Mouse (Mus musculus) gastrocnemius, postnatal 25 days (tissue): ENCODE data around the gene Cfap44. TPM values are rescaled to one million over a fixed set of nuclear protein-coding genes. Genes with fewer than 3 reads are reported as not detected.
"Not testable (repeated sequence)": the region's sequence is repeated elsewhere in the genome, so short reads cannot be mapped to it uniquely, and the experiment has no call there.

ENCODE experiments used
- DNase-seq: peaks from one replicate; pipeline ENCODE4 v3.0.0; 2022
- total RNA-seq, 2 experiments: library from RNA; stranded (reverse); gene quantifications; 1 replicate in 1 of 2; 2 replicates in 1 of 2; pipeline ENCODE4 v1.2.3; 2021

Gene Cfap44
- total RNA-seq, 2 experiments from 2014 or later, result not detected

DNA sequence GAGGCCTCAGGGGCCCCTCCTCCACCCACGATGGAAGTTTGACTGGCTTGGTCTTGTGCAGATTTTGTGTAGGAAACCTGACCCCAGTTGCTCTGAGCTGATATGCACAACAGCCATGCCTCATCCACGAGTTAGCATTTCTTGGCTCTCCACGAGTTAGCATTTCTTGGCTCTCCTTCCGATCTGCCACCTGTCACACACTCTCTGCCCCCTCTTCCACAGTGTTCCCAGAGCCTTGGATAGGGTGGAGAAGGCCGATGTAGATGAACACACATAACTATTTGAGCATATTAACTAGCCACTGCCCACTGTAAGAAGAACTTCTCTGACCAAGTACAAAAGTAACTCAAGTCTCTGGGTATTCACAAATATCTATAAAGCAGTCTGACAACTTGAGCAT, 33.9 kb downstream of the Cfap44 start:
- DNase-seq, result peak; percentile 31

- DNase-seq, result no peak
These were observed 35.4 kb downstream of the Cfap44 start for GRCm38 (mm10) chr16:44430021-44430420.

GRCm38 (mm10) chr16:44434931-44435330, 40.3 kb downstream of the Cfap44 start:
- DNase-seq, result no peak

DNA sequence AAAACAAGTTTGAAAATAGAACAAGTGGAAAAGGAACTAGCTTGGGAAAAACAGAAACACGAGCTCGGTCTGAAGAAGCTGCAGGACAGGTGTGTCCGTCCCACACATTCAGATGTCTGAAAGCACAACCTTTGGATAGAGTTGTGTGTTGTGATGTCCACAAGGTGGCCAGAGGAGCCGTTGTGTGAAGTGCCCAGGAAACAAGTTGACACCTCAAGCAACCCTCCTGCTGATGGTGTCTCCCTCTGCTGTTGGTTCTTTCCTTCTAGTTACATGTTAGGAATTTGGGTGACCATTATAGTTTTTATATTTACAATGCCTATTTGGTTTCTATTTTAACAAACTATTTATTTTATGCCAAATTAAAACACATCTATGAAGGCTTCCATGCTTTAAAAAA, 40.9 kb downstream of the Cfap44 start:
- DNase-seq, result no peak

GRCm38 (mm10) chr16:44441913-44442312, 47.3 kb downstream of the Cfap44 start:
- not testable (repeated sequence) for DNase-seq

- DNase-seq, result no peak
These were observed 63.3 kb downstream of the Cfap44 start for GRCm38 (mm10) chr16:44457858-44458257.

DNA sequence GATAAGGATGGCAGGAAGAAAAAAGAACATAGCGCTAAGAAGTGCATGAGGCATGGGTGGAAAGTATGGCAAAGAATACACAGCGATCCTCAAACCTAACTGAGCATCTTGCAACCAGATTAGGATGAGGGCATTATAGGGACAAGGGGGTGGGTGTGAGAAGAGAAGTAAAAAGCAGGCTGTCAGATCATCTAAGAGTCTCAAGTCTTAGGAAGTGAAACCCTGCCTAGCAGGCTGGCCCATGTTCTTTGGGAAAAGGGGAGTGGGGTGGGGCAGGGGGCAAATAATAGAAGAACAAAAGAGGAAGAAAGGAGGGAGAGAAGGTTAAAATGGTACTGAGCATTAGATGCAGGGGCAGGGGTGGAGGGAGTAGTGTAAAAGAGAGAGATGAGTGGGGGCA, 64.2 kb downstream of the Cfap44 start:
- DNase-seq, result no peak

DNA sequence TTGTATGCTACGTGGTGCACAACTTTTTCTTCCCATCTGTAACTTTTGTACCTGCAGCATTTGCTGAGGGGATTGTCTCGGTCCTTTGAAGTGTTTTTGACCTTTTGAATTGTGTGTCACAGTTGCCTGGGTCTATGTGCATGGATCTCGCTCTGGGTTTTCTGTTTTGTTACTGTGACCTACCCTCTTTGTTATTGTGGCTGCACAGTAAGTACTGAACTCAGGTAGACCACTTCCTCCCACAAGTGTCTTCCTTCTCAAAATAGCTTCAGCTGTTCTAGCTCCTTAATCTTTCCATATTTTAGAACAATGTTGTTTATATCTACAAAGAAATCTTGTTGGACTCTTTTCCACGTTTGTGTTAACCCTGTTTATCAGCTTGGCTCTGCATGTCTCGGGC, 66.3 kb downstream of the Cfap44 start:
- DNase-seq, result no peak

DNA sequence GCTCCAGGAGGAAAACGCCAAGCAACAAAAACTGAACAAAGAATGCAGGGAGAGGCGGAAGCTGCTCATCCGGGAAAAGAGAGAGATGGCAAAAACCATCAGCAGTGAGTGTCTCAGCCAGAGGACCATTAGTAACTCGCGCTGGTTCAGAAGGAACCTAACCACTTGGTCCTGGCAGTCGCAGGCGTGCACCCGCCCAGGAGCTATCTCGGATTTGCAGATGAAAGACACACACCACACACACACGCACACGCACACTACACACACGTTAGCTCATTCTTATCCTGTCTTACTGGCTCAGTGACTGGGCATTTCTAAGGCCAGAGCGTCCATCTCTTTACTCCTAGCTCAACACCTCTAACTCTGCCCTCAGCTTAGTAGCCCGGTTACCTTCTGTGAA, 80.7 kb downstream of the Cfap44 start:
- DNase-seq, result no peak

DNA sequence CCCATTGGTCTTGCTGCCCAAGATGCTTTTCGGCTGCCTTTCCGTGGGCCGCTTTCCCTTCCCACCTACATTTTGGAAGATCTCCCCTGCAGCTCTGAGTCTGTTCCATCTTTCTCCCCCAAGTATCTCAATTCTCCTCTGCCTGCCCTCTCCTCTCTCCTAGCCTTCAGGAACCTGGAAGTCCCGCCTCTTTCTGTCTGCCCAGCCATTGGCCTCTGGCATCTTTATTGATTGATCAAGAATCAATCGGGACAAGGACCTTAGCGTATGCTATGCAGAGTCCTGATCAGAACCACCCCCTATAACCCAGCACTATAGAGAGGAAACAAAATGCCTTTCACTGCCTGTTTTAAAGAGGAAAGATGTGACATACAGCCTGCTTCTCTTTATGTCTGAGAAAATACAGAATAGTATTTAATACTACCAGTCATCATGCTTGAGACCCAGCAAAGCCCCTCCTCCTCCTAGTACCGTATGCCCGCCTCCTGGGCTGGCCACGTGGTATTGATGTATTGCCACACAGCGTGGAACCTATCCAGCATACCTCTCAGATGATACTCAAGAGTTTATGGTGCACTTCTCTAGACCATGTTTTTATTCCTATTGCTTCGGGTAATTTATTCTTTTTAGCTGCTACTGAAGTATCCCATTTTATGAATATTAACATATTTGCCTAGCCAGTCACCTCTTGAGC, 81.2 kb downstream of the Cfap44 start:
- no peak for DNase-seq

- DNase-seq, result no peak
These were observed 84.2 kb downstream of the Cfap44 start for GRCm38 (mm10) chr16:44478767-44479166.

DNA sequence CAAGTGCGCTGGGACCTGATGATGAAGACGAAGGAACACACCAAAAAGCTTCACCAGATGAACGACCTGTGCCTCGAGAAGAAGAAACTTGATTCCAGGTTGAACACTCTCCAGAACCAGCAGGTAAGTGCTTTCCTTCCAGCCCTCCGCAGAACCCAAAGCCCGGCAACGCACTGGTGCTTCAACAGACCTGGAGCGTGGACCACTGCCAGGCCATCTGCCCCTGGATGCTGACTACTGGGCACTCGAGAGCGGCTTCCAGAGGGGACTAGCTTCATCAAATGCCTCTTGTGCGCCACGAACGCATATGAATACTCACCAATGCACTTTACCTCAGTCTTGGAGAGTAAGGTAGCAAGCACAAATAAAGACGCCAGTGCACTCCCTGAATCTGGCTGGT, 85.3 kb downstream of the Cfap44 start:
- DNase-seq, result no peak

GRCm38 (mm10) chr16:44480616-44481015, 86.0 kb downstream of the Cfap44 start:
- DNase-seq, result no peak

DNA sequence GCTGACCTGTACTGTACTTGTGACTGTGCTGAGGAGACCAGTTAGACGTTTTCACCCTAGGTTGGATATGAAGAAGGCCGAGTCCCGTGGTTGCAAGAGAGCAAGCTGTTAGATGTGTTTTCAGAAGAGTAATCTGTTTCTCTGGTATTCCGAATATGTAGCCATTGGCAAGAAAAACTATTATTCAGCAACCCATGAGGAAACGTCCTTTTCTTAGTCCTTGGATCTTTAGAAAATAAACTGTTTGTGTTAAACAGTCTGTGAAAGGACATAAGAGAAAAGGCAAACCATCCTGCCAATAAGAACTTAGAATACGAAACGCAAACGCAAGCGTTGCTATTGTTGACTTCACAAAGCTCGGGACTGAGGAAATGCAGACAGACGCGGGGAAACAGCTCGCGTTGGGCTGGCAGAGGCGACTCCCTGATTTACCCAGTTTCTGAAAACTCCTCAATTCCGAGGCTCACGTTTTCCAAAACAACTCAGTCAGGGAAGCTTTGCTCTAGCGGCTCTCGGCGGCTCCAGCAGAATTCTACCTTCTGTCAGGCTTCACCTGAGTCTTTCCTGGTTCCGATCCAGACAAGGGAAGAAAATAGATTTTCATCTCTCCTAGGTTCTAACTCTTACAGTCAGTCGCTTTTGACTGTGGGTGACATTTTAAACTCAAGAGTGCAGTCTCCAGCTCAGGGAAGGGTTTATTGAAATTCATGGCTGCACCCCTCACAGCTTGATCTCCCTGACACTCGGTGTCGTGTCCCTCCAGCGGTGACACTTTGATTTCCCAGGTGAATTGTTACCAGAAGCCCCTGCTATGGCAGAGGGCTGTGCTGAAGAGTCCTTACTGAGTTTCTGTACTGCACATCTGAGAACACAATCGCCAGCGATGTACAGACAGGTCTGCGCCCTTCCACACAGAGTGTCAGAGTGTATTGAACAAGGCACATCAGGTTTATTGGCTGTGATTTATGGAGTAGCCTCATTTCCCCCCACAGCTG, 87.3 kb downstream of the Cfap44 start:
- DNase-seq, result no peak

GRCm38 (mm10) chr16:44484079-44484478, 89.5 kb downstream of the Cfap44 start:
- no peak for DNase-seq

GRCm38 (mm10) chr16:44484831-44485230, 90.2 kb downstream of the Cfap44 start:
- DNase-seq, result no peak

DNA sequence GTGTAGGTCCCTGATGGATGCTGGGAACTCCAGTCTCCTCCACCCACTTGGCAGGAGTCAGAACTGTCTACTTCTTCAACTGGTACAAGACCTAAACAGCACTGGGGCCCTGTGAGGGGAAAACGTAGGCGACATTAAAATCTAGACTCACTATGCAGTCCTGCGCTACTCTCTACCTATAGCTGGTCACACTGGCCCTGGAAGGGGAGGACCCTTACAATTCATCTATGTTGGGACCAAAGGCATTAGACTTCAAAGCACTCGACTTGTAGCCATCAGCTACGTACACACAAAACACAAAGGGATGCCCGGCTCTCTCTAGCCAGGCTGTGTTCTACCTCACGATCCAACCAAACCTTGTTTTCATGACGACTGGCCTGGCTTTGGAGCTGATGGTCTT, 91.1 kb downstream of the Cfap44 start:
- DNase-seq, result no peak

- DNase-seq, result no peak
These were observed 92.0 kb downstream of the Cfap44 start for GRCm38 (mm10) chr16:44486612-44487011.

- DNase-seq, result no peak
These were observed 92.6 kb downstream of the Cfap44 start for GRCm38 (mm10) chr16:44487194-44487593.

DNA sequence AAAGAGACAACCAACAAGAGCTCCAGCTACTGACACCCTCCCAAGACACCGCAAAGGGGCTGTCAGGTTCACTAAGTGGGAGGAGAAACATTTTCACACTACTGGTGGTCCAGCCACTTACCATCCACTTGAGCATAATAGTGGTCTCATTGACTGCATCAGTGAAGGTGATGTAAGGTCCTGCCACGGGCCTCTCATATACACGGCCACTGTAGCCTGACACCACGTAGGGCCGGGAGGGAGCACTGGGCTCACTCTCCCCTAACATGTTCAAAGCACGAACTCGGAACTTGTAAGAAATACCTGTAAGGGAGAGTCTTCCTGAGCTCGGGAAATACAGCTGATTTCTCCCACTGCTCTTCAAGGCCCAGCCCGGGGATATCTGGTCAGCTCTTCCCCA, 96.5 kb downstream of the Cfap44 start:
- DNase-seq, result no peak

DNA sequence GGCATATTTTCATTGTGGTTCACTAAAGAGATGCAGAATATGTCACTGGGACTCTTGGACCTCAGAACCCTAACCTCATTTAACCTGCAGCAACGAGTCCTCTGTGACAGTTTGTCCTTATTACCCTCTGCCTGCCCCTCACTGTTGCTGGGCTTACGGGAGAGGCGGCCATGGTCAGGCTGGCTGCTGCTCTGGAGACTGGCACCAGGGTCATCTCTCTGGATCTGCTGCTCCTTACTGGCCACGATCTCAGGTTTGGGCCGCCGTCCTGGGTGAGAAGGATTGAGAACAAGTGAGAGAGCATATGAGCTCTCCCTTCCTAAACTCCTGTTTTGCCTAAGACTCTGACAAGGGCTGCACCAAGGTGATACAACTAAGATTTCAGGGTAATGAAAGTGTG, 97.6 kb downstream of the Cfap44 start:
- no peak for DNase-seq

- no peak for DNase-seq
These were observed 98.1 kb downstream of the Cfap44 start for GRCm38 (mm10) chr16:44492706-44493105.

- DNase-seq, result peak; percentile 64
These were observed 99.3 kb downstream of the Cfap44 start for GRCm38 (mm10) chr16:44493868-44494267.
